Mouse (Mus musculus) heart, postnatal 0 days (tissue): ENCODE measurements around the gene Sftpa1. TPM values are rescaled to one million over a fixed set of nuclear protein-coding genes. Genes with fewer than 3 reads are reported as not detected.

Experiments
- ATAC-seq: fragments of 200-750 bp; cut with Nextera tagmentation; 2 replicates; pipeline ENCODE4 v1.8.0; 2017; ENCODE audit warnings: low read depth, moderate number of reproducible peaks, moderate library complexity; ENCODE audit not compliant: insufficient read depth
- DNase-seq: peaks from one replicate; pipeline ENCODE4 v3.0.0-alpha.2; 2016; ENCODE audit warnings: low spot score
- H3K27ac ChIP-seq: fragments of 300-500 bp; sonication (generic); 2 replicates; pipeline ENCODE4 v1.5.1; 2014; ENCODE audit warnings: low read depth, mild to moderate bottlenecking
- H3K27me3 ChIP-seq: fragments of 300-500 bp; sonication (generic); 2 replicates; pipeline ENCODE4 v1.6.1; 2014; ENCODE audit warnings: low read length, mixed read lengths; ENCODE audit not compliant: control insufficient read depth, insufficient read depth
- H3K36me3 ChIP-seq: fragments of 300-500 bp; sonication (generic); replicated peaks from 2 replicates; pipeline ENCODE4 v1.6.1; 2014; ENCODE audit warnings: low read length, mixed read lengths; ENCODE audit not compliant: control insufficient read depth, insufficient read depth
- H3K4me1 ChIP-seq: fragments of 300-500 bp; sonication (generic); 2 replicates; pipeline ENCODE4 v1.6.1; 2014; ENCODE audit warnings: antibody characterized with exemption; ENCODE audit not compliant: control insufficient read depth, insufficient read depth
- H3K4me2 ChIP-seq: fragments of 300-500 bp; sonication (generic); 2 replicates; pipeline ENCODE4 v1.6.1; 2014; ENCODE audit warnings: low read depth, mild to moderate bottlenecking, low read length, moderate library complexity
- H3K4me3 ChIP-seq: fragments of 300-500 bp; sonication (generic); 2 replicates; pipeline ENCODE4 v1.5.1; 2014; ENCODE audit warnings: low read depth, low read length
- H3K9ac ChIP-seq: fragments of 300-500 bp; sonication (generic); replicated peaks from 2 replicates; pipeline ENCODE4 v1.6.1; 2014; ENCODE audit warnings: low read depth, low read length, mixed read lengths
- H3K9me3 ChIP-seq: fragments of 300-500 bp; sonication (generic); replicated peaks from 2 replicates; pipeline ENCODE4 v1.6.1; 2016; ENCODE audit warnings: low read length; ENCODE audit not compliant: control insufficient read depth
- CTCF ChIP-seq: IDR thresholded peaks from 2 replicates; pipeline ENCODE4 v1.5.1; 2016; ENCODE audit warnings: antibody characterized with exemption, control low read depth, low read depth
- EP300 ChIP-seq: IDR thresholded peaks from 2 replicates; pipeline ENCODE4 v1.6.1; 2016; ENCODE audit warnings: antibody characterized with exemption, low read depth
- WGBS: fragments of 180-500 bp; shearing (Covaris S2); extraction: QIAGEN DNeasy Blood & Tissue Kit; methylation state at CpG from one replicate; pipeline ENCODE4 v1.1.7; 2014; 5-methylcytosine and 5-hydroxymethylcytosine counted together
- polyA plus RNA-seq: library from polyadenylated mRNA; unstranded; fragments of >200 nt; fragmentation: Nextera tagmentation; extraction: Ambion mirVana; gene quantifications from 2 replicates; pipeline ENCODE4 v1.2.1, GENCODE M21; 2015
- total RNA-seq: library from RNA; depleted of rRNA; stranded (reverse); fragments of >200 nt; gene quantifications from 2 replicates; pipeline ENCODE4 v1.2.3, GENCODE M21; 2014; ENCODE audit warnings: low replicate concordance

The Sftpa1 gene
- total and polyA plus RNA-seq, 2 experiments from 2014 or later = 0.69 to 1.5 TPM

DNA sequence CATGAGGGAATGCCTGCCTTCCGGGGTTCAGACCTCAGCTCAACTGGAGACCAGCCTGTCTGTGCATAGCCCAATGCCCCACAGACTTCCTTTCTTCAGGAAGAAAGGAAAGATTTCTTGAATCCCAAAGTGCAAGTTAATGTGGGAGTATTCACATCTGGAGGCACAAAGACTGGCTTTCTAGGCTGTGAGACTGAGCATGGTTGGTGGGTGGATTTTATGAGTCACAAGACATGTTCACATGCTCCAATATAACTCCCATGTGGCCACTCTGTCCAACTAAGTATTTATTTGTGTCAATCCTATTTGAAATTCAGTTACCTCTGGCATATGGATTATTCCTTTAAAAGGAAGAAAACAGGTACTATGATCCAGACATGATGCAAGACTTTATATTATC, 32.9 kb upstream of the Sftpa1 start:
- Histone ChIP-seq H3K4me2 (no peak overlapping the region), H3K4me3 (no peak overlapping the region), H3K27ac (no peak overlapping the region), H3K27me3 (no peaks in the 10 kb centered on the region), H3K4me1 (no peaks in the 10 kb centered on the region), H3K36me3 (no peaks in the 10 kb centered on the region), H3K9me3 (no peaks in the 10 kb centered on the region), H3K9ac (no peak overlapping the region)
- ATAC-seq = no peak
- TF ChIP-seq CTCF = no peak
- TF ChIP-seq EP300 = no peak
- DNase-seq = no peak
- 72% methylated on average over 1 of the region's 1 CpGs for WGBS

DNA sequence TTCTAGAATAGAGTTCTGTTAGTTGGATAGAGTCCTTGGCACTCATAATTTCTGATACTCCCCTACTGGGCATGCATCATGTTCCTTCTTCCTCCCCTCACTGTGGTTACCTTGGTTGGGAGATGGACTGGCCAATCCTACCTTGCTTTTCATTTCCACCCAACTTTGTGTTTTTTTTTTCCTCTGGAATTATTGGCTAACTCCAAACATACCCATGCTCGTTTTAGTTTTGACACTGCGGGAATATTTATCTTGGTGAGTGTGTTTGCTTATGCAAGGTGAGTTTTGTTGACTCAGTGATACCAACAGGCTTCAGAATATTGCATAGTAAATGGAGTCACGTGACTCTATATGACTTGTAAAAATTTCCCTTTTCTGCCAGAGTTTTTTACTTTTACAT, 30.9 kb upstream of the Sftpa1 start:
- no peaks in the 10 kb centered on the region for H3K27me3 ChIP-seq
- H3K9me3 ChIP-seq = no peaks in the 10 kb centered on the region
- TF ChIP-seq CTCF (no peak), EP300 (no peak)
- 76% methylated on average over 3 of the region's 3 CpGs for WGBS
- no peak overlapping the region for H3K9ac ChIP-seq
- no peak overlapping the region for H3K4me2 ChIP-seq
- ATAC-seq = no peak
- H3K4me3 ChIP-seq = no peak overlapping the region
- no peaks in the 10 kb centered on the region for H3K36me3 ChIP-seq
- H3K4me1 ChIP-seq = no peaks in the 10 kb centered on the region
- no peak overlapping the region for H3K27ac ChIP-seq
- no peak for DNase-seq

DNA sequence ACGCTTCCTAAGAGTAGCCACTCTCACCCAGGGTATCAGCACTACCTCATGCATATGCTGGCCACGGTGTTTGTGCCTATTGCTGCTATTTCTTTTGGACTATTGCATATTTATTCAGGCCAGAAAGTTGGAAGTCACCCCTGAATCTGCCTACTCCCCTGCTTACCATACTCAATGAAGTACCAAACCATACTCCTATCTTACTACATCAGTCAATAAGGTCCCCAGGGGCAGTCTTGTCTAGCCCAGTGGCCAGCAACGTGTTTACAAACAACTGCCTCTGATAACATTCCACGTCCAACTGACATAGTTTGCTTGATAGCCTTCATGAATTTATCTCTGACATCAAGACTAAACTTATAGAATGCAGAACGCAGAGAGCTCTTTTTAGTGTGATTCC, 30.3 kb upstream of the Sftpa1 start:
- H3K4me2 ChIP-seq = no peak overlapping the region
- no peak for DNase-seq
- H3K27me3 ChIP-seq = no peaks in the 10 kb centered on the region
- no peak overlapping the region for H3K27ac ChIP-seq
- no peak overlapping the region for H3K9ac ChIP-seq
- no peak overlapping the region for H3K4me3 ChIP-seq
- no peaks in the 10 kb centered on the region for H3K36me3 ChIP-seq
- no peaks in the 10 kb centered on the region for H3K9me3 ChIP-seq
- TF ChIP-seq CTCF (no peak), EP300 (no peak)
- no peak for ATAC-seq
- no peaks in the 10 kb centered on the region for H3K4me1 ChIP-seq
- 73% methylated on average over 5 of the region's 5 CpGs for WGBS

- TF ChIP-seq CTCF (no peak), EP300 (no peak)
- H3K9me3 ChIP-seq = no peaks in the 10 kb centered on the region
Observed at GRCm38 (mm10) chr14:41102269-41102668, 29.3 kb upstream of the Sftpa1 start.

DNA sequence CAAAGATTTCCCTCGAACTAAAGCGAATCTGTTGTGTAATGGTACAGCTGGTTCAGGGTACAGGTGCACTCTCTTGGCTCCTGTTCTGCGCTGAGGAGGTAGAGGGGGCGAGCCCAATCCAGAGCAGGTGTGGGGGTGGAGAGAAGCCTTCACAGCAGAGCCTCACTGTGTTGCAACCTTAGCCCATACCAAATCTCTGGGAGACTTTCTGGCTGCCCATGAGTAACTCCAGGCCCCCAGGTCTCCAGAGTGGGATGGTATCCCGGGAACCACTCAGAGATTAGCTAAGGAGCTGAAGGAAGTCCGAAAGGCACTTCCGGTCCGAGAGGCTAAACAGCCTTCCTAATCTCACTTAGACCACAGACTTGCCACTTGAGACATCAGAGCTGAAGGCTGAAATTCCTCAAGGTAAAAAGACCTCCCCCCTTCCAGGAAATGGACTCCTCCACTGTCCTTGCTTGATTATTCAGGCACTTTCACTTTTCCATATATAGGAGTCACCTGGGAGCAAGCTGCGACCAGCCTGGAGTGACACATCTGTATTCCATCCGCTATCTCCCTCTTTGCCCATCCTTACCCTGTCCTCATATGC, 26.6 kb upstream of the Sftpa1 start, which contains the start of gene Mat1a:
Mat1a (plus strand) TSS at position 183 of the 592 bp plus-strand sequence.
- 43% methylated on average over 10 of the region's 10 CpGs for WGBS
- TF ChIP-seq CTCF (no peak), EP300 (no peak)
- ATAC-seq = no peak

More at GRCm38 (mm10) chr14:41102269-41102668, 29.3 kb upstream of the Sftpa1 start:
- WGBS = 59% methylated on average over 2 of the region's 2 CpGs
- no peaks in the 10 kb centered on the region for H3K36me3 ChIP-seq
- no peak for DNase-seq
- no peak overlapping the region for H3K4me3 ChIP-seq
- no peaks in the 10 kb centered on the region for H3K4me1 ChIP-seq
- H3K9ac ChIP-seq = no peak overlapping the region
- no peak overlapping the region for H3K27ac ChIP-seq
- no peak overlapping the region for H3K4me2 ChIP-seq
- H3K27me3 ChIP-seq = no peaks in the 10 kb centered on the region
- ATAC-seq = no peak

More for the DNA sequence above, 26.6 kb upstream of the Sftpa1 start, which contains the start of gene Mat1a:
- no peak for DNase-seq
- Histone ChIP-seq H3K27ac (no peak within 1 kb of the TSS), H3K4me3 (peak within 1 kb of the TSS; percentile 34), H3K27me3 (no peaks in the 10 kb centered on the region), H3K36me3 (no peaks in the 10 kb centered on the region), H3K4me2 (peak within 1 kb of the TSS; percentile 53), H3K9ac (peak within 1 kb of the TSS; percentile 15; the same call in 1 of the 2 replicates), H3K4me1 (no peaks in the 10 kb centered on the region), H3K9me3 (no peaks in the 10 kb centered on the region)
